Mouse (Mus musculus) c-Kit-positive CD71-positive TER-119-positive erythroid progenitor cells, embryonic 14.5 days (primary cell): ENCODE results near the gene Mta2.
"Not testable (repeated sequence)": the region's sequence is repeated elsewhere in the genome, so short reads cannot be mapped to it uniquely, and the experiment has no call there.

Source experiments
- DNase-seq: peaks from one replicate; pipeline ENCODE4 v3.0.0-alpha.2; 2013; ENCODE audit warnings: low spot score

The Mta2 gene

GRCm38 (mm10) chr19:8967373-8967743 is 25.7 kb downstream of the Mta2 start:
- no peak for DNase-seq

- no peak for DNase-seq
Measured at GRCm38 (mm10) chr19:8967893-8968292, 26.2 kb downstream of the Mta2 start.

- not testable (repeated sequence) for DNase-seq
Measured at GRCm38 (mm10) chr19:8972491-8972890, 30.8 kb downstream of the Mta2 start.

GRCm38 (mm10) chr19:8974638-8975037 is 33.0 kb downstream of the Mta2 start:
- no peak for DNase-seq

GRCm38 (mm10) chr19:8975491-8975890 is 33.8 kb downstream of the Mta2 start:
- no peak for DNase-seq

GRCm38 (mm10) chr19:8976535-8976934 is 34.9 kb downstream of the Mta2 start:
- no peak for DNase-seq

GRCm38 (mm10) chr19:8980771-8981170 is 39.1 kb downstream of the Mta2 start:
- DNase-seq: no peak

GRCm38 (mm10) chr19:8981450-8982168 is 39.9 kb downstream of the Mta2 start:
- DNase-seq: no peak

- no peak for DNase-seq
Measured at GRCm38 (mm10) chr19:8982303-8983149, 40.9 kb downstream of the Mta2 start.

GRCm38 (mm10) chr19:8983150-8983650 is 41.5 kb downstream of the Mta2 start:
- DNase-seq: no peak

GRCm38 (mm10) chr19:8984255-8984868 is 42.7 kb downstream of the Mta2 start:
- no peak for DNase-seq

GRCm38 (mm10) chr19:8985891-8986290 is 44.2 kb downstream of the Mta2 start:
- no peak for DNase-seq

- DNase-seq: no peak
Measured at GRCm38 (mm10) chr19:8987816-8988215, 46.1 kb downstream of the Mta2 start.

- no peak for DNase-seq
Measured at GRCm38 (mm10) chr19:8988346-8989065, 46.8 kb downstream of the Mta2 start.

GRCm38 (mm10) chr19:8989066-8989566 is 47.4 kb downstream of the Mta2 start, which contains the start of gene Ahnak:
Gene Ahnak, plus strand, starts transcription at chr19:8989284.
- no peak for DNase-seq

- no peak for DNase-seq
Measured at GRCm38 (mm10) chr19:8989567-8990431, 48.1 kb downstream of the Mta2 start.

- DNase-seq: no peak
Measured at GRCm38 (mm10) chr19:8990432-8991102, 48.9 kb downstream of the Mta2 start.

GRCm38 (mm10) chr19:8991245-8991870 is 49.7 kb downstream of the Mta2 start:
- DNase-seq: no peak

- no peak for DNase-seq
Measured at GRCm38 (mm10) chr19:8991871-8992735, 50.4 kb downstream of the Mta2 start.
